Mouse (Mus musculus) small intestine, adult 2 months (tissue): ENCODE data around the gene Gsx1.

Source experiments
- CTCF ChIP-seq: fragments of 200-500 bp; IDR thresholded peaks from 2 replicates; pipeline ENCODE4 v1.5.1; 2012; ENCODE audit warnings: low read depth, mild to moderate bottlenecking, control low read depth, inconsistent platforms, low read length, moderate library complexity, mixed read lengths; ENCODE audit not compliant: insufficient replicate concordance, insufficient read length; ENCODE audit errors: extremely low read depth
- POLR2A ChIP-seq: fragments of 200-500 bp; IDR thresholded peaks from 2 replicates; pipeline ENCODE4 v1.6.1; 2012; ENCODE audit warnings: low read depth, mild to moderate bottlenecking, control low read depth, inconsistent platforms, low read length, moderate library complexity

DNA sequence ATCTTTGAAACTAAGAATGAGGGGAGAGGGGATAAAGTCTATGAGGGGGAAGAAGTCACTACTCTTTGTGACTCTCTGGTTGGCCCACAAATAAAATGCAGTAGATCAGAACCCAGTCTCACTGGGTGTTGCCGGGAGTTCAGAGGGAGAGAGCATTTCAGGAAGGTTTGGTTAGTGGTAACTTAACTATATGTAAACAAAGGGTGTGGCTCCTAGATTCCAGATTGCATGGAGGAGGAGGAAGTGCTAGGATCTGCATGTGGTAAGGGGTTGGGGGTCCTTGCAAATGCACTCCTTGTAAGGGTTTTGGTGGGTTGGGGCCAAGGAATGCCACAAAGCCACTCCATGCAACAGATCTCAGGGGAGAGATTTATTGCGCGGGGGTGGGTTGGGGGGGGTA, 32.1 kb upstream of the Gsx1 start:
- TF ChIP-seq POLR2A (no peak), CTCF (no peak)
